Mouse (Mus musculus) NIH3T3 (cell line): Measurements from ENCODE around the gene Depdc1b.

ENCODE experiments used
- DNase-seq: peaks from one replicate; pipeline ENCODE4 v3.0.0-alpha.2; 2012; ENCODE audit warnings: low read depth

The Depdc1b gene

DNA sequence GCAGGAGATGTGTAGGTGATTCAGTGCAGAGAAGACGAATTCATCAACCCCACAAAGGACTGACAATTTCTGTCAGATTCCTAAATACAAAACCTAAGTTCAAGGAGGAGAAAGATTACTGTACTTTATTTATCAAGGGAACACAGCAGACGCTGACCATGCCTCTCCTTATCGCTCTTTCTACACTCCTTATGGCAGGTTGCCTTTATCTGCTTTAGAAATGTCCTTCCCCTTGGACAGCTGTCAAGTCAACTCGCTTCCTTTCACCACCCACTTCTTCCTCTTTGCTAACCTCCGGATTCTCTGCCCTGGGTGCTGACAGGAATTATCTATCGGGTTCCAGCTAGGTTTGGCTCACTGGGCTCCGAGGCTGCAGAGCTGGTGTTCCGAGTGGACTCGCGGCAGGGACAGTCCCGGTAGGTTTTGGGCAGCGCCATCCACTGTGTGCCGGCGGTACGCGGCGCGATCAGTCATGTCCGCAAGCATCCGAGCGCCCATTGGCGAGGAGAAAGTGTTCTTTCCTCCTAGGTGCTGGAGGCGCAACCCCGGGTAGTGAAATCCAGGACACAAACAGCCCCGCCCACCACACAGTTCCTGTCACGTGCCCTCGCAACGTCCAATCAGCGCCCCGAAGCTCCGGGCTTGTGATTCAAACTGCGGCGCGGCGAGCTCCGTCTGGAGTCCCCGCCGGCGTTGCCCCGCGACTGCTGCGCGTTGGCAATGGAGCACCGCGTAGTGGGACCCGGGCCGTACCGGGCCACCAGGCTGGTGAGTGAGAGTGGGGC, at the start of gene Depdc1b:
Gene Depdc1b, plus strand, starts transcription at position 631 of the 785 bp plus-strand sequence.
- peak; percentile 96 for DNase-seq

DNA sequence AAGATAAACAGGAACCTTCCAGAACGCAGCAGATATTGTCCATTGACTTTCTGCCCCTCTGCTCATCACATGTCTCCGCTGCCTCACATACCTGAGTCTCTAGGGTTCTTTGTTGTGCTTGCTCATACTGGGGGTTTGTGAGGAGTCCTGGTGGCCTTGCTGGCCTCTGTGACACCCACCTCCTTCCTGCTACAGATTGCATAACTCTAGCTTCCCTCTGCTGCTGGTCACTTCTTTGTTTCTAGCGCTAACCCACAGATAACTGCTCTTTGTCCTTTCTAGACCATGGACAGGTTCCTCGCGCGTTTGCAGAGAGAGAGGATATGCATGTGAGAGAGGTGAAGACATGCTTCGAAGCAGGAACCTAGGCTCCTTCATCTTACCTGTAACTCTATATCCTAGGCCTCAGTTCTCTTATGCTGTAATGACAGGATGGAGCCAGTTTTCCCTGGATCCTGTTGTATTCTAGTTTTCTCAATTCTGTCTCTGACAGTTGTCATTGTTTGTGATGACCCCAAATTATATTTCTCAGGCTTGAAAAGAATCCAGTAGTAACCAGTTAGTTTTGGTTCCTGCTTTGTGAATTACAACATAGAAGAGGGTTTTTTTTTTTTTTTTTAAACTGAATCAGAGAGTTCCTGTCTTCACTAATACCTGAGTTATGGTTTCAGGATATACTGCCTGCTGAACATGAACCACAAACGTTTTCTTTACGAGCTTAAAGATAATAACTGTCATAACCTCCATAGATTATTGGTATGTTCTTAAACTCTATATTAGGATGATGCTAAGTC, 48.1 kb upstream of the Depdc1b start:
- no peak for DNase-seq

DNA sequence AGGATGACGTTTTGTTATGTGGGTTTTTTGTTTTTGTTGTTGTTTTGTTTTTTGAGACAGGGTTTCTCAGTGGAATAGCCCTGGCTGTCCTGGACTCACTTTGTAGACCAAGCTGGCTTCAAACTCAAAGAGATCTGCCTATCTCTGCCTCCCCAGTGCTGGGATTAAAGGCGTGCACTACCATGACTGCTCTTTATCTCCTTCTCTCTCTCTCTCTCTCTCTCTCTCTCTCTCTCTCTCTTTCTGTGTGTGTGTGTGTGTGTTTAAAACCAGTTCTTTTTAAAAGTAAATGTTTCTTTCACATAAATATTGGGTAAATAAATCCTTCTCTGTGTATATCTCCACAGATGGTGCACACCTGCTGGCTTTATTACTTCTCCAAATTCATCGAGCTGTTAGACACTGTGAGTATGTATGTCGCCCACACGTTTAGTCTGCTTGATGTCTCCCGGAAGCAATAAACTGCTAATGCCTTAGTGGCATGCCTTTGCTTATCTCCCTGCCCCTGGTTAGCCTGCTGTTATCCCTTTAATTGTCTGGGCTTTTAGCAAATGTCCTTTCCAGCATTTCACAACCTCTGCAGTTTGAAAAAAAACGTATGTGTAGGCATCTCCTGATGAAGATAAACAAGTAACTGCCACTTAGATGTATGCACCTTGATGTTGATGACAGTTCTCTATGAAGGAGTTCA, 44.5 kb upstream of the Depdc1b start:
- no peak for DNase-seq

DNA sequence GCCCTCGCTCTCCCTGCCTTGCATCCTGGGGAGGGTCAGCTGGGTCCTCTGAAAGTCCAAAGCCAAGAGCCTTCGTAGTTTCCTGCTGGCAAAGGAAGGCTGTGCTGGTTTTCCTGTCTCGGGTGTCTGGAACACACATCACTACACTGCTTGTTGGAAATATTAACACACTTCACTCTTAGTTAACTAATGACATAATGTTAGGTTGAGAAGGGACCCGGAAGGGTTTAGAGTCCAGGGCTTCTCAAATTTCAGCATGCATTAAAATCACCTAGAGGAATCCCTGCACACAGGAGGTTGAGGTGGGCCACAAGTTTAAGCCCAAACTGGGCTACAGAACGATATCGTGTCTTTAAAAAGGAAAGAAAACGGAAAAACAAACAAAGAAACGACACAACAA, 43.8 kb upstream of the Depdc1b start:
- no peak for DNase-seq

DNA sequence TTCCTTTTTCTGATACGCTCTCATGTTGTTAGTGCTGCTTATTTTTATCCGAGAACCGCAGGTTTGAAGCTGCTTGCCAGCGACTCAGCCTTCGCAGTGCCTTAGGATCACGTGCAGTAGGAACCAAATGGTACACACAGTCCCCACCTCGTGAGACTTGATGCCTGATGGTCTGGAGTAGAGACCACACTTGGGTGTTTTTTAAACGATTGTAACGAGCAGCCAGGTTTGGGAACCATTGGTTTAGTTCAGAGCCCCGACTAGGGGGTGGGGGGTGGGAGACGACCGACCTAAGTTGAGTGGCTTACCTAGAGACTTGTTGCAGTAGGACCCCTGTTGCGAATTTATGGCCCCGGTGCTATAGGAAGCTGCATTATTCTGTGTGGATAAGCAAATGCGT, 43.1 kb upstream of the Depdc1b start:
- no peak for DNase-seq

DNA sequence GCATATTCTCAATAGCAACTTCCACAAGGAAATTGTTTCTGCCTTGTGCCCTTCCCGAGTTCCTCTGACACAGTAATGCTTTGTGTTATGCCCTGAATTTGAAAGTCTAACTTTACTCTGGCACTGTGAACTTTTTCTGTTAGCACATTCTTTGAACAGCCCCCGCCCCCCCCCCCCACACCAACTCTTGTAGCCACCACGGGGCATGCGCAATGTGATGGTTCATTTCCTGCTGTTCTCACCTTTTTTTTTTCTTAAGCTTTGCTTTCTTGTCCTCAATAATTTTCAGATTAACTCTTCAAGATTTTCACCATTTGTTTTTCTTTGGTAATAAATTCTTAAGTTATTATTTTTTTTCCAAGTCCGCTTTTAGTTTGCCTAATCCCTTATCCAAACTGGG, 42.7 kb upstream of the Depdc1b start:
- no peak for DNase-seq

DNA sequence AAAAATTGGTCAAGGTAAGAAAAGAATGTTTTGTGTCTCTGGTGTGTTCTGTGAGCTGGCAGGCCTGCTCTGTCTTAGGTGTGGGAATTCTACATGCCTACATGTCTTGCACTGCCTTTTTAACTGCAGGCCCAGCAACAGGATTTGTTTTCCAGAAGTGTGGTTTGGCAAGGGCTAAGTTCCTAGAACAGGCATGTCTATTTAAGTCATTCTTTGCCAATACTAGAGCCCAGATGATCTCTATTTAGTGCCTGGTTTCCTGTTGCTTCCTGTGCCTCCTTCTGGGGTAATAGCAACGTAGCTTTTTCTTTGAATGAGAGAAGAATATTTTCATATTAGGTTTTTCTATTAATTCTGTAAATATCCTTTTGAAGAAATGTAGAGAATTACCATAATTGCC, 39.6 kb upstream of the Depdc1b start:
- DNase-seq: peak; percentile 71

DNA sequence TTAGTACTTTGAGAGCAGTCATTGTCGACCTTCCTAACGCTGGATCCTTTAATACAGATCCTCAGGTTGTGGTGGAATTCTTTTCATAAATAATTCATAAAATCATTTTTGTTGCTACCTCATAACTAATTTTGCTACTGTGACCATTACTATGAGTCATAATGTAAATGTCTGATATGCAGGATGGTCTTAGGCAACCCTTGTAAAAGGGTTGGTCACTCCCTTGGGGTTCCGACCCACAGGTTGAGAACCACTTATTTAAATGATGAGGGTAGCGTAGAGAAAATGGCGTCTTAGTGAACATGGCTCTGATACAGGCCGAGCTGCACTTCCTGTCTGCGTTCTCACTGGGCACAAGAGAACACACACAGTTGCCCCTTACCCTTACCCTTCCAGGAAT, 38.8 kb upstream of the Depdc1b start:
- no peak for DNase-seq

DNA sequence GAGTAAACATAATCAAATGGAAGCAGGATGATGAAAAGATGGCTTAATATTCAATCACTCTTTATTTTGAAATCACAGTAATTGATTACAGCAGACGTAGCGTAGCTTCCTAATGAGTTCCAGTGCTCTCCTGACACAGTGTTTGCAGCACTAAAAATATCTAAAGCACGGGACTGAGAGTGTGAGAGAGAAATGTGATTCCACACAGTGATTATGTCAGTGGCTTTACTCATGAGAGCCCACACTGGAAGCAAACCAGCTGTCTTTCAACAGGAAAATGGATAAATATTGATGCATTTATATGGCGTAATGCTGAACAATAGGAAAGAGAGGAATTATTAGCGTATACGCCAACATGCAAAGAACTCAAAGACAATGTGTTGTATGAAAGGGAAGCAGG, 37.5 kb upstream of the Depdc1b start:
- peak; percentile 63 for DNase-seq

DNA sequence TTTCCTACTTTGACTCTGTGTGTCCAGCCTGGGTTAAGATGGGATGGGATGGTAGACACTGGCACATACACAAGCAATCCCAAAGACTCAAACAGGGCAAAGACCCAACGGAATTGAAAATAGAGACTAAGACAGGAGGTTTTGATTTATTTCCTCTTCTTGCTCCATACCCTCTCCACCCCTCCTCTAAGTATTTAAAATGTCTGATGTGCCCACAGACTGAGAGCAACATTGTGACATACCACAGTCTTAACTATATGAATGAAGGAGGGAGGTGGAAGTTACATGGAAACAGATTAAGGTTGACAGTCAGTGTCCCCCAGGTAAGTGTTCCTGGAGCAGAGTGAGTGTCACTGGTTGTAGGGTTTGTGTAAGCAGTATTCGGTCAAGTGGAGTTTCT, 31.8 kb upstream of the Depdc1b start:
- no peak for DNase-seq

DNA sequence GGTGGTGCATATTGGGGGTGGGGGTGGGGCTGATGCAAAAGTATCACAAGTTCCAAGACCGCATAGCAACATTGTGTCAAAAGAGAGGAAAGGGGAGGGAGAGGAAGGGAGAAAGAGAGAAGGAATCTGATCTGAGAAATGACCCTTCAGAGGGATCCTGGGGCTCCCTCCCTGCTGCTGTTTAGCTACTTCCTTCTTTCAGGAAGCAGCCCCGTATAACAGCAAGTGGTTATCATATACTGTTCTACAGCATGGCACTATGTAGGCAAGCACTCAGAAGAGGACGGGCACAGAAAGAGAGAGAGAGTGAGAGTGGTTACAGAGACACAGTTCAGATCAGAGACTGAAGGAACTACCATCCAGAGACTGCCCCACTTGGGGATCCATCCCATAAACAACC, 28.2 kb upstream of the Depdc1b start:
- no peak for DNase-seq

DNA sequence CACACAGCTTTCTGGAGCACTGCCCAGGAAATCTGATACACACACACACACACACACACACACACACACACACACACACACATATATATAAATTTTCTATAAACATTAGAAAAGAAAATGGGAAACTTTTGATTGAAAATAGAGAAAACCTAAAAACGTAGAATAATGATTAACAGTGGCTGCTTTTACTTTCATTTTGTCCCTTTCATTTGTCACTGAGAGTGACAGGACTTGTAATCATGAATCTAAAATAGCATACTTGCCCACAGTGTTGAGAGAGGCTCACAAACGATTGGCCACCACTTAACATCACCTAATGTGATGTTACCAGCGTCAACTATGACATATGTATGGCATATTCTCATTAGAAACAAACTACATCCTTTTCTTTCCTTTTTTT, 26.7 kb upstream of the Depdc1b start:
- no peak for DNase-seq

DNA sequence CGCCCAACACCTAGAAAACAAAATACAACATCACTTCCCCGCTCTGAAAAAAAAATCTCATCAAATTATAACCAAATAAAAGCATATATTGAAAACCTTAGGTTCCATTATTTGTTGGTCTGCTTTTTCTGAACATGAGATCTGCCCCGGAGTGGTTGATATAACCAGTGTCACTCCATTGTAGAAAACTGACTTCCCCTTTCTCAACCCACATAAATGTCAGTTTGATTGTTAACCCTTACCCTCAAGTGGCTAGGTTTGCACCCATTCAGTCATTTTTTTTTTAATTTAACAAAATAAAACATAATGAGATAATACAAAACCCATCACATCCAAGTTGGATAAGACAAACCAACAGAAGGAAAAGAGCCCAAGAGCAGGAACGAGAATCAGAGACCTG, 25.8 kb upstream of the Depdc1b start:
- no peak for DNase-seq

DNA sequence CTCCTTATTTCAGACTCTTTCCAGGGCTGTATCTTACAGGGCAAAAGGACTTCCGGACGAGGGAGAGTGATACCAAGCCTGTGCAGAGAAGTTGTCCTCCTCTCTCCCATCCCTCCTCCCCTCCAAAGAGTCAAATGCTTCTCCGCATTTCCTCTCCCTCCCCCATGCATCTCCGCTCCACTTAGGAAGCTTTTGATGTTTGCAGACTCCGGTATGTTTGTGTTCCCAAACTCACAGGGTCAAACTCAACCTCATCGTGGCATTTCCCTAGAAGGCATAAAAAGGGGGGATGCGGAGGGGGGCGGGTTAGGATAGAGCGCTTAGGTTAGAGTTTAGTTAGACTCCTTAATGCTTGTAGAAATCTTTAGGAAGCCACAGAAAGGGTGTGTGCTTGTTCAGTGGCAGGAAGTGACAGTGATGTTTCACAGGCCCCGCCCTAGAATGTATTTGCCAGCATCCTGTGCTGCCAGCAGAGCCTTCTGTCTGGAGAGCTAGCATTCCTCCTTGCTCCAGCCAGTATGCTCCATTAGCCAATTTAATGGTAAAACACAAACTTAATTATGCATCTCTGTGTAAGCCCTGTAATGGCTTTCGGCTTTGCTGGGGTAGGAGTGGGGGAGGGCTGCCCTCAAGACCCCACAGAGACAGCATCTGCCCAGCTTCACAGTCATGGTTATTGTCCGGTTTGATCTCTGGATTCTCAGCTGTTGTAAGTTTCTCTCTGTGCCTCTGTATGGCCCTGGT, 18.6 kb upstream of the Depdc1b start:
- peak; percentile 37 for DNase-seq

DNA sequence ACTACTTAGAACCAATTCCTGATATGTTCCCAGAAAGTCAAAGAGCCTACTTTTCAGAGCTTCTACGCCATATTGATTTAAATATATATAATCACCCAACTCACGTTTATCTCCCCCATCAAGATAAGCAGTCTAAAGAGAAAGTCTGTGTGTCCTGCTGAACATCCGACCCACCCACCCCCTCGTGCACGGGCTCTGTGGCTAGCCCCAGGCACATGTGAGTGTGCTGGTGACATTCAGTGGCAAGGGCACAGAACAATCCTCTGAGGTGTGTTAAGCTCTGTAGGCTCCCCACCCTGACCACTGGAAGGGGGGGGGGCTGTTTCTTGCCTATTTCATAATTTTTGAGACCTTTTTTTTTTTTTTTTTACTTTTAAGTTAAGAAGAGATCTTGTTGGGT, 17.9 kb upstream of the Depdc1b start:
- no peak for DNase-seq

DNA sequence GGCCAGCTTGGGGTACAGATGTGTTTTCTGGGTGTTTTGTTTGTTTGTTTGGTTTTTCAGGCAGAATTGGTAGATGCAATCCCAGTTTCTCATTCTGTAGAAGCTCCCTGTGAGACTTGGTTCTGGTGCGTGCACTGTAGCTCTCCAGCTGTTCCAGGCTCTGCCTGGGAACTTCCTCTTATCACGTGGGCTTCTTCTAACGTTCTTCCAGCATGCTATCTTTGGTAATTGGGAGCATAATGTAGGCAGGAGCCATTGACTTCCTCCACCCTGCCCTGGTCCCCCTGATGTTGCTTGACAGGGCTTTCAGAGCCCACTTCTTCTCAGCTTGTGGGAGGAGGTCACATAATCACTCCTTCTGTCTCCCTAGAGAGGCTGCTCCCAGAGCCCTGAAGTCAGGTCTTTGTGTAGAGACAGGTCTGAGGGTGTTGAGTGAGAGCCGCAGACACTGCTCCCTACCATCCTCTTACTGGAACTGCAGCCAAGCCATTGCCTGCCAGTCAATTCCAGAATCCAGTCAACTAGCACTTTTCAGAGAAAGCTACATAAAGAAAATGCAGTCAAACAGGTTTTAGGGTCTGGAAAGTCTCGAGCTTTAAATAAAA, 15.7 kb upstream of the Depdc1b start:
- peak; percentile 15 for DNase-seq

DNA sequence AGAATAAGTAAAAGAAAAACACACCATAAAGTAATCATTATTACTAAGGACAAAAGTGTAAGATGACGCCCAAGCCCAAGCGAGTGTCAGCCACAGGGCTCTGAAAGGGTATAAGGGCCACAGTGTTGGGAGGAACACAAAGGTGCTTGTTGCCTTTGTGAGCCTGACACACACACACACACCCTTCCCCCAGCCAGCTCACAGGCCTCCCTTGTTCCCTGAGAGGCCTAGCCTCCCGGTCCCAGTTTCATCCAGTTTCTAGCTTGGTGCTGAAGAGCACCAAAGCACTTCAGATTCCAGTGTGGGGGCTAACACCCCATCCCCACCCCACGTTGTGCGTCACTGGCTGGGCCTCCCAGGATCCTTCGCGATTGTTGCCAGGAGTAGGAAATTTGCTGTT, 14.7 kb upstream of the Depdc1b start:
- DNase-seq: no peak

DNA sequence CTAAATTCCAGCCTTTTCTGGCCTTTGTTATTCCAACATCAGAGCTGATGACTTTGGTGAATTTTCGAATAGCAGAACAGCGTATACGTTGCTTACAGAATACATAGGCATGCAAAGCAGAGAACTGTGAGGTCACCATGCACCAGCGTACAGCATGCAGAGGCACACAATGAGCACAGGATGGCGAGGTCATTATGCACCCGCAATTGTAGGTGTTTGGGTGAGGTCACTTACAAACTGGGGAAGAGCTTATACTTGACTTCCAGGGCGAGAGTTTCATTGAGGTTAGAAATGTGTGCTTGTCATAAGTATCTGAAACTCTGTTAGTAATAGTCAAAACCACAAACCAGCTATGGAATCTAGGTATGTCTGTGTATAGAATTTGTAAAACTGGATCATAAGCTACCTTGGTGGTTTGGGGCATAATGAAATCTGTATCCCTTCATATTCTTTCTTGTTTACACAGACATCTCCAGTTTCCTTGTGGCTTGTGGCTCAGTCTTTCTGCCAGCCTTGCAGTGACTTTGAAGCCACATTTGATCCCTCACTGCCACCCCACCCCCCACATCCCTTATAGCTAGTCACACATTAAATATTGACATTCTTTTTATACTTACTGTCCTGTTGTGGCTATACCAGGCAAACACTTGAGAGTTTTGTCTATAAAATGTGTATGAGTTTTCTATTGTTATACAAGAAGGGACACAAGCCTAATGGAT, 13.0 kb upstream of the Depdc1b start:
- no peak for DNase-seq

DNA sequence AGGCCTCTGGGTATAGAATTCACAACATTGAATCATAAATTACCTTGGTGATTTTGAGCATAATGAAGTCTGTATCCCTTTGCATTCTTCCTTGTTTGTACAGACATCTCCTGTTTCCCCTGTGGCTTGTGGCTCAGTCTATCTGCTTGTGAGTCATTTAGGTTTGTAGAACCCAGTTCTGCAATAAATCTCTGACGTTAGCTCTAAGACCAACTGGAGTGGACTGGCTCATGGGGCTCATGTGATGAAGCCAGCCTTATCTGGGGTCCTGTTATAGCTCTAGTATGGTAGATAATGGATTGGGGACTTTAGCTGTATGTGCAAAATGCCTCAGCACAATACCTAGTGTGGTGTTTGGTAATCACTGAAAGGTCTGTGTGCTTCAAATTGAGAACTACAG, 12.3 kb upstream of the Depdc1b start:
- DNase-seq: peak; percentile 20

DNA sequence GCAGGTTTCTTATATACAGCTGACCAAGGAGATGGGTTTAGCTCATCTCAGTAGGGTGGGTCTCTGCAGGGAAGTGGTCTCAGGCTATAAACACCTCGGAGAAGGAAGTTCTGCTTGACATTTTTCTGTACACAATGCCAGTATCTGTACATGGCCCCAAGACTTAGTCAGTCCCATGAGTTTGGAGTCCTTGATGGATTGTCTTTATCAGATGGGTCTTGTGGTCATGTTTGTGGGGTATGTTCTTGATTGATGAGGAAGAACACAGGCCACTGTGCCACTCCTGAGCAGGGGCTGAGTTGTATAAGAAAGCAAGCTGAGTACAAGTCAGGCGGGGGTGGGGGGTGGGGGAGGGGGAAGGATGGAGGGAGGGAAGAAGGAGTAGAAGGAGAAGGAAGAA, 11.5 kb upstream of the Depdc1b start:
- no peak for DNase-seq

DNA sequence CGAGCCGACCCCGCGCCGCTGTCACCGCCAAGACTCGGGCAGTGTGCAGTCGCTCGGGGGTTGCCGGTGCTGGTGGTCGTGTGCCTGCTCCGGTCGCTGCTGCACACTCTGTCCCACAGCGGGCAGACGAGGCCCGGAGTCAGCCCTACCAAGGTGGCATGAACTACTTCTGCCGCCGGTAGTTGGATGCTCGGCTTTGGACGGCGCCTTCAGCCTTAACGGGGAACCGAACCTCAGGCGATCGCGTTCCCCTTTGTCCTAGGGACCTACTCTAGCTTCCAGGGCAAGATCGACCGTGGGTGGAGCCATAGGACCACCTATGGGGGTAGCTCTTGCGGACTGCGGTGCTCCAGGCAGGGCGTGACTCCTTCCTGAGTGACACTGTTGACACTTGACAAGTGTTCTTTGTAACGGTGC, 363 bp downstream of the Depdc1b start:
- DNase-seq: peak; percentile 10
